Mouse (Mus musculus): Measurements from ENCODE around the gene Asb16. TPM values are rescaled to one million over a fixed set of nuclear protein-coding genes. Genes with fewer than 3 reads are reported as not detected.

Gene Asb16
- polyA plus RNA-seq, 1 experiment, result not detected

- H3K79me2 ChIP-seq (ENCODE audit: control insufficient read depth, insufficient read depth), result peaks cover 27% of the 10 kb centered on the region
- TF ChIP-seq CEBPB (IDR thresholded peaks at IDR 0.05; ENCODE audit: low read depth) (no peak), FOSL1 (IDR thresholded peaks at IDR 0.05; ENCODE audit: insufficient read depth, low read length, poor library complexity, severe bottlenecking) (no peak), MAX (IDR thresholded peaks at IDR 0.05) (no peak), CTCF (IDR thresholded peaks at IDR 0.05; ENCODE audit: control insufficient read depth, insufficient read depth, insufficient read length) (no peak), MYOG (IDR thresholded peaks at IDR 0.05; ENCODE audit: control insufficient read depth, extremely low read depth, insufficient read length) (no peak), MYOD1 (IDR thresholded peaks at IDR 0.05; ENCODE audit: control insufficient read depth, insufficient read length, low read depth) (no peak), USF1 (IDR thresholded peaks at IDR 0.05; ENCODE audit: low read depth) (no peak)
- no peaks in the 10 kb centered on the region for H3K27me3 ChIP-seq (ENCODE audit: control insufficient read depth, insufficient read depth, insufficient read length)
- H3K4me3 ChIP-seq (ENCODE audit: insufficient read depth, poor library complexity, severe bottlenecking), result no peak overlapping the region
- H3K79me3 ChIP-seq (ENCODE audit: low read depth), result peaks cover 24% of the 10 kb centered on the region
- H3K36me3 ChIP-seq (ENCODE audit: control insufficient read depth, insufficient read depth), result peaks cover 43% of the 10 kb centered on the region
- H3ac ChIP-seq (ENCODE audit: control insufficient read depth, insufficient read length, low read depth), result peak overlapping the region; percentile 26
Observed at GRCm38 (mm10) chr11:102294416-102294815, 25.9 kb downstream of the Asb16 start.

- no peaks in the 10 kb centered on the region for H3K27me3 ChIP-seq (ENCODE audit: control insufficient read depth, insufficient read depth, insufficient read length)
- H3K4me3 ChIP-seq (ENCODE audit: insufficient read depth, poor library complexity, severe bottlenecking), result peak overlapping the region; percentile 89
- TF ChIP-seq MYOD1 (IDR thresholded peaks at IDR 0.05; ENCODE audit: control insufficient read depth, insufficient read length, low read depth), result no peak
- TF ChIP-seq CEBPB (IDR thresholded peaks at IDR 0.05; ENCODE audit: low read depth), result no peak
- peaks cover 24% of the 10 kb centered on the region for H3K79me3 ChIP-seq (ENCODE audit: low read depth)
- peaks cover 27% of the 10 kb centered on the region for H3K79me2 ChIP-seq (ENCODE audit: control insufficient read depth, insufficient read depth)
- H3ac ChIP-seq (ENCODE audit: control insufficient read depth, insufficient read length, low read depth), result peak overlapping the region; percentile 98
- peaks cover 37% of the 10 kb centered on the region for H3K36me3 ChIP-seq (ENCODE audit: control insufficient read depth, insufficient read depth)
Observed at GRCm38 (mm10) chr11:102294887-102295597, 26.5 kb downstream of the Asb16 start.

GRCm38 (mm10) chr11:102295598-102296471, 27.3 kb downstream of the Asb16 start:
- H3K36me3 ChIP-seq (ENCODE audit: control insufficient read depth, insufficient read depth), result peaks cover 30% of the 10 kb centered on the region

GRCm38 (mm10) chr11:102296491-102297472, 28.2 kb downstream of the Asb16 start, which contains the start of gene Atxn7l3:
Gene Atxn7l3, minus strand, starts transcription at chr11:102296631.
- Histone ChIP-seq H3K27me3 (ENCODE audit: control insufficient read depth, insufficient read depth, insufficient read length) (no peaks in the 10 kb centered on the region), H3K4me3 (ENCODE audit: insufficient read depth, poor library complexity, severe bottlenecking) (peak within 1 kb of the TSS; percentile 89), H3ac (ENCODE audit: control insufficient read depth, insufficient read length, low read depth) (peak within 1 kb of the TSS; percentile 98), H3K79me2 (ENCODE audit: control insufficient read depth, insufficient read depth) (peaks cover 27% of the 10 kb centered on the region), H3K36me3 (ENCODE audit: control insufficient read depth, insufficient read depth) (peaks cover 21% of the 10 kb centered on the region), H3K79me3 (ENCODE audit: low read depth) (peaks cover 24% of the 10 kb centered on the region)
- TF ChIP-seq USF1 (IDR thresholded peaks at IDR 0.05; ENCODE audit: low read depth) (no peak), FOSL1 (IDR thresholded peaks at IDR 0.05; ENCODE audit: insufficient read depth, low read length, poor library complexity, severe bottlenecking) (no peak), MAX (IDR thresholded peaks at IDR 0.05) (peak; percentile 92)

More at GRCm38 (mm10) chr11:102295598-102296471, 27.3 kb downstream of the Asb16 start:
- peak overlapping the region; percentile 98 for H3ac ChIP-seq (ENCODE audit: control insufficient read depth, insufficient read length, low read depth)
- H3K79me3 ChIP-seq (ENCODE audit: low read depth), result peaks cover 24% of the 10 kb centered on the region
- no peaks in the 10 kb centered on the region for H3K27me3 ChIP-seq (ENCODE audit: control insufficient read depth, insufficient read depth, insufficient read length)
- TF ChIP-seq MYOD1 (IDR thresholded peaks at IDR 0.05; ENCODE audit: control insufficient read depth, insufficient read length, low read depth) (no peak), MAX (IDR thresholded peaks at IDR 0.05) (no peak), MYOG (IDR thresholded peaks at IDR 0.05; ENCODE audit: control insufficient read depth, extremely low read depth, insufficient read length) (no peak), FOSL1 (IDR thresholded peaks at IDR 0.05; ENCODE audit: insufficient read depth, low read length, poor library complexity, severe bottlenecking) (no peak), CEBPB (IDR thresholded peaks at IDR 0.05; ENCODE audit: low read depth) (no peak), CTCF (IDR thresholded peaks at IDR 0.05; ENCODE audit: control insufficient read depth, insufficient read depth, insufficient read length) (no peak), USF1 (IDR thresholded peaks at IDR 0.05; ENCODE audit: low read depth) (no peak)
- H3K4me3 ChIP-seq (ENCODE audit: insufficient read depth, poor library complexity, severe bottlenecking), result peak overlapping the region; percentile 89
- H3K79me2 ChIP-seq (ENCODE audit: control insufficient read depth, insufficient read depth), result peaks cover 27% of the 10 kb centered on the region
